Mouse (Mus musculus) right cerebral cortex, postnatal 25 days (tissue): ENCODE results near the gene Rassf8.

Source experiments
- DNase-seq: peaks from one replicate; pipeline ENCODE4 v3.0.0; 2022

Gene Rassf8

DNA sequence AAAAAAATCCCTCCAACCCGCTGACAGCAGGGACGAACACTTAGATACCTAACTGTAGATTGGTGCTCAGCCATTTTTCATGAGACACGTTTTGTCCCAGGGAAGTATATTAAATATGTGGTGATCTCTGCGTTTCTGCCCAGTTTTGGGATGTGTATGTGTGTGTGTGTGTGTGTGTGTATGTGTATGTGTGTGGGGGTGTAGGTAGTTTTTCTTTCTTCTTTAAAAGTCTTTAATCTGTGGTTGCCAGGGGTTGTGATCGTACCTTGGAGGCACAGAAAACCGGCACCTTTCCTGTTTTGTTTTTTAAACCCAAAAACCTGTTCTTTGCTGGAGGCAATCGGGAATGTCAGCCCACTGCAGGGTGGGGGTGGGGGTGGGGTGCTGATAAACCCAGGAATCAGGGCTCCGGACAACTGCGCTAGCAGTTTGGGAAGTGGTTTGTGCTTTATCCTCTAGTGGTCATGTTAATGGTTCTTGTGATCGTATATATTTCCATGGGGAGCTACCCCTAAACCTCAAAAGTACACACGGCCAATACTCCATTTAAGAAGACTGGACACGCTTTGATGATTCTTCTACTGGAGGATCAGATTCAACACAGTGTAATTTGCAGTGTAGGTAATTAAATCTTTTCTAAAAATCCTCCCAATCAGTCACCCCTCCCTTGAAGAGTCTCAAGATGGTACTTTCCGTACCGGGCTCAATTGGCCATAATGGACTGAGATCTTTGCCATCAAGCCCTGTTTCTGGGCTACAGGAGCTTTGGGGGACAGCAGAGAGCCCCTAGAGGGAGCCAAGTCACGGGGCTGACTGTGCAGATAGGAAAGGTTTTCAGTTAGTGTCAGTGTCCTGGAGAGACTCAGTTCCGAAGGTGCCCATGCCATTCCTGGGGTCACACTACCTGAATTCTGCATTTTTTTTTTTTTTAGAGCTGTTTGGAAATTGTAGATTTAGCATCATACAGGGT, 1.4 kb downstream of the Rassf8 start:
- DNase-seq: no peak

DNA sequence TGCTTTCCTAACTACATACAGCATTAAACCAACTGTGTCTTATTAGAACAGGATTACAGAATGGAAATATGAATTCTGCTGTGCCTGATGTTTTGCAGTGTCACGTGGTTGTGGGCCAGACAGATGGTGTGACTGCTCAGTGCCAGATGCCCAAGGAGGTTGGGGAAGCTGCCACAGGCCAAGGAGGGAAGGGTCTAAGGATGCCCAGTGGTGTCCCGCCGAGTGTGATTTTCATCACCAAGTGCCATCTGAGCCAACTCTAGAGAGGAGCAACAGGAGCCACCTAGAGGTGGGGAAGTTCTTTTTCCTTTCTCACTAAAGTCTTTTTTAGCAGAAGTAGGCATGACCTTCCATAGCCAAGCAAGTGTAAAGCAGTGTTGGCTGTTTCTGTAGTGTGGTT, 3.8 kb downstream of the Rassf8 start:
- DNase-seq: no peak

DNA sequence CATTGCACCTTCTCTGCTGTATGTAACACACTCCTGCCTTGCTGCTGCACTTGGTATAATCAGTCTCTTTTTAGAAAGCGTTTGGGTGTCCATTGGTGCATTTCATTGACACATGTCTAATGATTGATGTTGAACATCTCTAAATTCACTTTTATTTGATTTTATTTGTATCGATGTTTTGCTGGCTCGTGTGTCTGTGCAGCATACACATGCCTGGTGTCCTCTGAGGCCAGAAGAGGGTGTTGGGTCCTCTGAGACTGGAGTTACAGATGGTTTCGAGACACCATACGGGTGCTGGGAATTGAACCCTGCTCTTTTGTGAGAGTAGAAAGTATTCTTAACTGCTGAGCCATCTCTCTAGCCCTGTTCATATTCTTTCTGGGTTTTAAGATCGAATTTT, 6.7 kb downstream of the Rassf8 start:
- DNase-seq: no peak

DNA sequence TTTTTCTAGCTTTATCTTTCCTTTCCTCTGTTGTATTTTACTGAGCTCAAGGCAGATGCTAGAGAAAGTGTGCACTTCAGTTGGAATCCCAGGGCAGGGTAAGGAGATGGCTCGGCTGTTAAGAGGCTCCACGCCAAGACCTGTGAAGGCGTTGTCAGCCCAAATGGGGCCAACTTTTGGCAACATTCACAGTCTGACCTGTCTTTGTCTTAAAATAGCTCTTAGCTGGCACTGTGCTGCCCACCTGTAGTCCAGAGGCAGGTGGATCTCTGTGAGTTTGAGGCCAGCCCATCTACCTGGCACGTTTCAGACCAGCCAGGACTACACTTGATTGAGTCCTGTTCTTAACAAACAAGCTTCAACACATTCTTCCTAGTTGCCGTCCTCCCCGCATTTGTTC, 7.9 kb downstream of the Rassf8 start:
- no peak for DNase-seq

DNA sequence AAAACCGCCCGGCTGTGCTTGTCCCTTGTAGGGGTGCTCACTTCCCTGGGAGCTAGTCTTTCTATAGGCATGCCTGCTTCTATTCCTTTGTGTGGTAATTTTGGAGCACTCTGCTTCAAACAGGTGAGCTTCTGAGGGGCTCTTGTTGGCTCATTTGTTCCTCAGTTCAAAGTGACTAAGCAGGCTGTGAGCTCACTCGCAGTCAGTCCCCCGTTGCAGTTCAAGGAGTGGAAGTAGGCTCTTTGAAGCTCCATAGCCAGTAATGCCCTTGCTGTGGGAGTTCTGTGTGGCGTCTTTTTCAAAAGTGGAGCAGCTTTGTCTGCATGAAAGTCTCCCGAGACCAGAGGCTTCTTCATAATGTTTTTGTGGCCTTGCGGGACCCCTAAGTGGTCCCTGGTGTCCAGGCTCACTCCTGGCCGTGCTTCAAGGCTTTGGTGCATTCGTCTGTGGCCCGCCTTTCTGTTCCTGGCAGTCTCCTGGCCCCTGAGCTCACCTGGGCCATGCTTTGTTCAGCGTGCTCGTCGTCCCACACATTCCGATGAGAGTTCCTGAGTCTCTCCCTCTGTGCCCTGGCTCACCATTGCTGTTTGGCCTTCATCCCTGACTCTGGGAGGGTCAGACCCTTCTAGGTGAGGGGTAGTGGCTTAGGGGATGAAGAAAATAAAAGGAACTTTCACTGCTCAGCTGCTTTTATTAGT, 9.5 kb downstream of the Rassf8 start:
- DNase-seq: no peak

DNA sequence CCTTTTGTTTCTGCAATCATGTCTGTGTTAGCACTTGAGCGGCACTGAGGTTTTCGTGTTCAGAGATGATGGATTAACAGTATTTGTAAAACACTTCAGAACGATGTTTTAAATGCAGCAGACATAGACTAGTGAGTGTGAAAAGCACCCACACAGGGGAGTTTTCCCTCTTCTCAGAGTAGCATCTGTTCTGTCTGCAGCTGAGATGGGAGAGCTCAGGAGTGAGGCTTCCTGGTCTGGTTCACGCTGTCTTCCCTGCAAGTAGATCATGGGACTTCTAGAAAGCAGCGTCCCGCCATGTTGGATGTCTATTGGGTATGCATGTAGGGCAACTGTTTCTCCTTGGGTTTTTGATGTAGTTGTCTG, 10.1 kb downstream of the Rassf8 start:
- no peak for DNase-seq

DNA sequence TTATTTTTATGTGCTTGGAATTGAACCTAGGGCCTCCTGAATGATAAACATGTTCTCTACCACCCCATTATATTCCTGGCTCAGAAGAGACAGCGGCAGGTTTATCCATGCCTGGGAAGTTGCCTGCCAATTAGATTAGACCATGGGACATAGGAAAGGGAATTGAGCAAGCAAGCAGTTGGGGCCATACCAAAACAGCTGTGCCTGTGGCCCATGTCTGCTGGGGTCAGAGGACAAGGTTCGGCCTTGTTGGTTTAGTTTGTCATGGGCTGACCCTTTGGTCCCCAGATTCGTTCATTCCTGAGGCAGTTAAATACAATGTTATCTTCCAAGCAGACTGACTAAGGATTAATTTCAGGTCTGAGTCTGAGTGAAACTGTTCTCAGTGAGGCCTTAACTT, 10.8 kb downstream of the Rassf8 start:
- no peak for DNase-seq

DNA sequence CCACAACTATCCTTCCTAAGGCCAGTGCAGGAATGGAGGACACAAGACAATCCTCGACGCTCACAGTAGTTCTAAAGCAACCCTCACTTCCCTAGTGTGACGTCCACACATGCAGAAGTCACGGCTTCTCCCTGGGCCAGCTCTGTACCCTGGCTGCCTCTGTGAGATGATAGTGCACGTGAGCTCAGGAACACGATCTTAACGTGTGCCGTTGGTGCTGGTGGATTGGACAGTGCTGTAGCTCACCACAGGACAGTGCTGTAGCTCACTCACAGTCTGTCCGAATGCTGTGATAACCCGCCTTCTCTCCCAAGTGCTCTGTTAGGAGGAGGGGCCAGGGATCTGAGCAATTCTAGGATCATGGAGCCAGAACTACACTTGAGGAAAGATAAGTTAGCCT, 12.1 kb downstream of the Rassf8 start:
- no peak for DNase-seq

DNA sequence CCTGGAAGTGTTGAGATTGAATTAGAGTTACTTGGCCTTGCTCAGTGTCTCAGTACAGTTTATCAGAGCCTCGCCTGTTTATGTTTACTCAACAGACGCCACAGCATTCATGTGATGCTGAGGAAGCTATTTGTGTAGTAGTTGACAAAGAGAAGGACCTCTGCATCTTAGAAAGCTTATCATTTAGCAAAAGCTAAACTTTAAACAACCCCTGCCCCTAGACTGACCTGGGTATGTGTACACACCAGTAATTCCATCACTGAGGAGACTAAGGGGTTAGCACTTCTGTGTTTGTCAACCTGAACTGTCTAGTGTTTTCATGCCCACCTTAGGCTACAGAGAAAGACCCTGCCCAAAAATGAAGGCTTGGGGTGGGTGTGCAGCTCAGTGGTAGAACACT, 12.9 kb downstream of the Rassf8 start:
- no peak for DNase-seq

DNA sequence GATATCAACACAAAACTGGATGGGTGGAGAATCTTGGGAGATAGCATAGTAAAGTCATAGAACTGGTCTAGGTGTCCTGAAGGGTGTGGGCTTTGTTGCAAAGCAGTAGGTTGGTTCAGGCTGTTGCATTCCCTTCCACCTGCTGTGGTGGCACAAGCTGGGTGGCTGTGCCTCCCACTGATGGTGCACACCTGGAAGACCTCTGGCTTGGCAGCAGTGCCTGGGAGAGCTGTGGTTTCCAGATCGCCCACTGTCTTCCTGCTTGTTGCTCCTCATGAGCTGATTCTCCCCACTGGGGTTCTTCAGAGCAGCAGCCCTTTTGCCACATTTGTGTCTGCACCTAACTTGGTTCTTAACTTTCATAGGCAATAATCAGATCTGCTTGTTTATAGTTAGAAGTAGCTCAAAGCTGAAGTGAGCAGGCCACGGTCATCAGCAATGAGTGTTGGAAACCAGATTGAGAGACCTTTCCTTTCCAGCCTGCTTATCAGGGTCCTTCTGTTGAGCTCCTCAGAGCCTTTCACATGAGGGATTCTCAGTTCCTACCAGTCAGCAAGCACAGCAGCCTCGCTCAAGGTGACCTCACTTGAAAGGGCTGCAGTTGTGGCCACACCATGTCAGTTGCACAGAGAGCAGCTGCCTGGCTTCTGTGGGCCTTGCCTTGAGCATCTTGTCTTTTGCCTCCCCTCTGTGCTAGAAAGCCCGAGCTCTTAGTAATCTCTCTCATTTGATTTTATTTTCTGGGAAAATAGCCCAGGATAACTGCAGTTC, 13.9 kb downstream of the Rassf8 start:
- no peak for DNase-seq

DNA sequence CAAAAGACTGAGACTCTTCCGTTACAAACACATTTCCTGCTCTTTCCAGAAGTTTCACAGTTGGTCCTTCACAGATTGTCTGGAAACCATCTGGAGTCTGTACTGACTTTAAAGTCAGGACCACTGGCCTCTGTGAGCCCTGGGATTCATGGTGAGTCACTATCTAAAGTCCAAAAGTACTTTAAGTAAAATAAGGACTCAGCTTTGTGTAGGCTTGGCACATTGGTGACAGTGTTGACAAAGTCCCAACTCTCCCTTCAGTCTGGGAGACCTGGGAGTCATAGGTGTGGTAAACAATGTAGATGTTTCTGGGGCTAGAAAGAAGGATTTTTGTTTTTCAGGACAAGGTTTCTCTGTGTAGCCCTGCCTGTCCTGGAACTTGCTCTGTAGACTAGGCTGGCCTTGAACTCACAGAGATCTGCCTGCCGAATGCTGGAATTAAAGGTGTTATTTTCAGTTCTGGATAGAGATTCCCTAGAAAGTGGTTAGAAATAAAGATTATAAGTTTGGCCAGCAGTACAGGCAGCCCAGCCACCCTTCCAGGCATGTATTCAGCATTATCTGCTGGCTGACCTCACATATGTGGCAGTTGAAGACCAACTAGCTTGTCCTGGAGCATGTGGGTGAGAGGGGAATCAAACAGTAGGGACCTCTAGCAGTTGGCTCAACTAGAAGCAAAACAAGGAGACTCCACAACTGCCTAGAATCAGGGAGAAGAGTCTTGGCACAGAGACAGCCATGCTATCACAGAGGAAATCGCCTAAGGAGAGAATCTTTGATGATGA, 14.8 kb downstream of the Rassf8 start:
- no peak for DNase-seq

DNA sequence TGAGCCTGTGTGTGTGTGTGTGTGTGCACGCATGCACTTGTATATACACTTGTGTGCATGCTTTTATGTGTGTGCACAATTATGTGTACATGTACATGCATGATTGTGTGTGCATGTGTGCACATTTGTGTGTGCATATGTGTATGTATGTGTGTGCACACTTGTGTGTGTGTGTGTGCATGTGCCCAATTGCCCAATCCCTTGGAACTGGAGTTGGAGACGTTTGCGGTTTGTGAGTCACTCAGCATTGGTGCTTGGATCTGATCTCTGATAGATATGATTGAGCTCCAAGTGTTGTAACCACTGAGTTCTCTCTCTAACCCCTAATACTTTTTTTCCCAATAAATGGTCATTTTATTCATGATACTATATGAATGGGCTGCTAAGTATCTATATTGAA, 15.5 kb downstream of the Rassf8 start:
- no peak for DNase-seq

DNA sequence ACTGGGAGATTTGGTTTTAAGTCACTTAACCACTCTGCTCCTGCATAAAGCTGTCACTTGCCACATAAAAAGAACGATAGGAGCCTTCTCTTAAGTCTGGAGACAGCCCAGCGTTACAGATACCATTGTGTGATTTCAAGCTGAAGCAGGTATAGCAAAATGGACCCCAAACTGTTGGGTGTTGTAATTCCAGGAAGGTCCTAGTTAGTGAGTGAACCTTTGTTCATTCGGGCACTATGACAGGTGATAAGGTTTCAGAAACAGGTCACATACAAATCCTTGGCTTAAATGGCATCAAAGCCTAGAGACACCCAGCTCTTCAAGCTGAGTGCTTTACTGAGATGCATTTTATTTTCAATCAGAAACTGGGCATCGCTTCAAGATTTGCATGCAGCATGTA, 16.5 kb downstream of the Rassf8 start:
- DNase-seq: no peak

DNA sequence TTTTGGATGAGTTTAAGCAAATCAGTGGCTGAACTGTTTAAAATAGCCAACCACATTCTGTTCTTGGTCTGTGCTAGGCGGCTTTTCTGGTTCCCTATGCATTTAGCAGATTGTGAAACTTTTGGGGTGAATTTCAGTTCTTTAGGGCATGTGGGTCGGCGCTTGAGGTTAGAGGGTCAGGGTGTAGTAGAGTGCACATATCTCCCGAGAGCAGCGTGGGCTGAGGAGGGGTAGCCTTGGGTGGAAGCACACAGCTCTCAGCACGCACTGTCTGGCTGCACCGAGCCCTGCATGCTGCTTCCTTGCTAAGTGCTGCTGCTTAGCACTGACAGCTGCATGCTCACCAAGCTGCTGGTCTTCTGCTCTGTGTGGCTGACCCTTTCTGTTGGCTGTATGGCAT, 18.5 kb downstream of the Rassf8 start:
- DNase-seq: no peak

DNA sequence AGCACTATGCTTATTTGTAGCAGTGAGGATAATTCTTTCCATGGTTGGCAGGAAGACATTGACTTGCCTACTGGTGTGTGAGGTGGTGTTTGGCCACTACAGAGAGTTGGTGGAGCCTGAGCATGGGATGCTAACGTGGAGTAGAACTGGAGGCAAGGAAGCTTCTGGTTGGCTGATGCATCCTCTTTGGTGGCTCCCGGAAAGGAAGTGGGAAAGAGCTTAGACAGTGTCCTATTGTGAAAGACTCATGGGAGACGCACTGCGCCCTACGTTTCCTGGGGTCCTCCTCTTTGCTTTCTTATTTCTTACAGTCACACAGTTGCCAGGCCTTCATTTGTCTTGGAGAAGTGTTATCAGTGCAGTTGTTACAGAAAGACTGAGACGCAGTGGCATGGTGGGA, 20.4 kb downstream of the Rassf8 start:
- DNase-seq: no peak

DNA sequence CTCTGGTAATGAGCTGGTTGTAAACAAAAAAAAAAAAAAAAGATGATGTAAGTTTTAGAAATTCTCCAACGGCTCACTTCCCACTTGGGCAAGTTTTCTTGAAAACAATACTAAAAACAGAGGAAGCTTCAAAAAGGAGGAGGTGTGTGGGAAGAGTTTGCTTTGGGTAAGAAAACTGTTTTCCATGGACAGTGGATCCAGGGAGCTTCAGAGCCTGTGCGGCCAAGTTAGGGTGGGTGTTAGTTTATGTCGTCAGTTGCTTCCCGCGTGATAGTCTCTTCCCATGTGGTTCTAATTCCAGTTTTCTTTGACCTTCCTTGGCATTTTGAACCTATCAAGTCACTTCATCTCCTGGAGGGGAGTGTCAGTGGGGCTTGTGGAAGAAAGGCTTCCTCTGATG, 21.1 kb downstream of the Rassf8 start:
- DNase-seq: no peak

DNA sequence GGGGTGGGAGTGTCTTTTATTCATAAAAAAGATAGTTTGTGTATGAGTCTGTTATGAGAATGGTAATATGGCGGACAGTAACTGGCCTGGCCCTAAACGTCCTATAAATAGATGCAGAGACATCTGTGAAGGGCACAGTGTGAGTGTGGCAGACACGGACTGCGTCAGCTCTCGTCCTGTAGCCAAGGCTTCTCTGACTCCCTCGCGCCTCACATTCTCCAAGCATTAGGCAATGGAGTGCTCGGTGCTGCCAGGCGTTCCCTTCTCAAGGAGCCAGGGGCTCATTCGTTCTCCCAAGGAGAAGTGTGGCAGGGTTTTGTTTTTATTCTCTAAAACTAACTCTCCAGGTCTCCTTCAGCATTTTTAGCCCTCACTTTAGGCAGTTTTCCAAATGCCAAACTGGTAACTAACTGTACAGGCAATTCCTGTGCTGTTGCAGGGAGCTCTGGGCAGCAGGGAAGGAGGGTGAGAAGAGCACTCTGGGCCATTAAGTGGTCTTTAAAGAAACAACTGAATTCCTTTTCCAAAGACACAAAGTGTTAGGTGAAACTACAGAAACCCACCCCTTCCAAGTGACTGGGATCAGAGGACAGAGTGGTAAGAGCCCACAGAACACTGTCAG, 22.2 kb downstream of the Rassf8 start:
- no peak for DNase-seq

DNA sequence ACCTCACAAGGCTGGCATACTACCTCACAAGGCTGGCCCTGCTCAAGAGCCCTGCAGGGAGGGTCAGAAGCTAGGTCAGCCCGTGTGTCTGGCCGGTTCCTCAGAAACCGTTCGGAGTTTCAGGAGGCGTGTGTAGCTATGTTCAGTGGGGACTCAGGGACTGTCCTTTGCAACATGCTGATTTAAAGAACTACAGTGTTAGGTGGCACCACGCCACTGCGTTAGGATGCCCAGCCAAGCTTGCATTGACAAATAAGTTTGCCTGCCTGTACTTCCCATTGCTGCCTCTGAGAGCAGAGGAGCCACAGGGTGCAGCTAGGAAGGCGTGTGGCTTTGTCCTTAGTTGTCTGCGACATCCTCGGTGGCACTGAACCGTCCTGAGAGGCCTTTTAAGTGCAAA, 23.3 kb downstream of the Rassf8 start:
- no peak for DNase-seq

DNA sequence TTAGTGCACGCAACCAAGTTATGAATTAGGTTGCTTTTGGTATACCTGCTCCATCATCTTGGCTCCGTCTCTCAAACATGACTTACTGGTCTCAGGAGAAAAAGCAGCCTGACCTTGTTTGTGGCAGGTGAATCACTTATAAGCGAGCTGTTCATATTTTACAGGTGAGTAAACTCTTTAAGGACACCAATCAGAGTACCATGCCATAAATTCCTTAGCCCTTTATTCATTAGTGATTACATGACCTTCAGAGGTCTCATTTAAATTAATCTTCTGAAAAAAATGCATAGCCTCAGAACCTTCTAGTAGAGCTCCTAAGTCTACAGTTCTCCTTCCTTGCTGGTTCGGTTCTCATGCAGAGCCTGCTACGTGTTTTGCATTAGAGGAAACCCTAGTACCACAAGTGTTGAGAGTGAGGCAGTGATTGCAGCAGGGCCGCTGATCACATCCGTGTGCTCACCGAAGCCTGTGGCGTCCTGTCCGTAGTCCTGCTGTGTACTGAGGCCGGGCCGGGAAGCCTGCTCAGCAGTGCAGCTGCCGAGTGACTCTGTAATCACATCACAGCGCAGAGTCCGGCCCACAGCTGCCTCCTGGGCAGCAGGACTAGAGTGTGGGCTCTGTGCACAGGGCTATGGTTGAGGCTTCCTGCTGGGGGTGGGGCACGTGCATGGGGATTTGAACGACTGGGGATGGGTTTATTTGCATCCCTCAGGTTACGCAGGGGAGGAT, 23.9 kb downstream of the Rassf8 start:
- no peak for DNase-seq

DNA sequence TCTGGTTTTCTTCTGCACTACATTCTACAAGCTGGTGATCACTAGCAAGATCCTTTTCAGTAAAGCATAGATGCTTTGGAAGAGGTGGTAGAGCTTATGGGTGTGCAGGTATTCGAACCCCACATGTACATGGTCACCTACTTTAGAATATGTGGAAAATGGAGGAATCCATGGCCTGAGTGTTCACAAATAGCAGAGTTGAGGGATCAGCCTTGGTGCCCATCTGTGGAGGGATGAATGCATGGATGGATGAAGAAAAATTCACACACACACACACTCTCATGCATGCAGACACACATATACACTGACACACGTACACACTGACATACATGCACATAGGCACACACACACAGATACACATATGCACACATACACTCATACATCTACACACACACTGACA, 27.9 kb downstream of the Rassf8 start:
- DNase-seq: no peak

DNA sequence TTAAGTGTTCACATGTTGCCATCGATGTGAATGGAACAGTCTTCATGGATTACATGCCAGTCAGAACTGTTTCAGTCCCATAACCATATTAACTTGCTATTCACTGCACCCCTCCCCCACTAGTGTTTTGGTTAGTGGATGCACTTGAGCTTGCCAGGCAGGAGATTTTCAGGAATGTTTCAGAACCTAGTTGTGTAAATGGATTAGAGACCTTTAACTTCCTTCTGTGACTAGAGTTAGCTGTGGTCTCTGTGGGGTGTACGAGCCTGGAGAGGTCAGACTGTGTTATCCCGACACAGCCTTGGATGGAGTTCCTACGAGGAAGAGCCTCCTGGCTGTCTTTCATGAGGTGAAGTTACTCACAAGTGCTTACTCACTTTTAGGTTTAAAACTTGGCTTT, 29.7 kb downstream of the Rassf8 start:
- no peak for DNase-seq

DNA sequence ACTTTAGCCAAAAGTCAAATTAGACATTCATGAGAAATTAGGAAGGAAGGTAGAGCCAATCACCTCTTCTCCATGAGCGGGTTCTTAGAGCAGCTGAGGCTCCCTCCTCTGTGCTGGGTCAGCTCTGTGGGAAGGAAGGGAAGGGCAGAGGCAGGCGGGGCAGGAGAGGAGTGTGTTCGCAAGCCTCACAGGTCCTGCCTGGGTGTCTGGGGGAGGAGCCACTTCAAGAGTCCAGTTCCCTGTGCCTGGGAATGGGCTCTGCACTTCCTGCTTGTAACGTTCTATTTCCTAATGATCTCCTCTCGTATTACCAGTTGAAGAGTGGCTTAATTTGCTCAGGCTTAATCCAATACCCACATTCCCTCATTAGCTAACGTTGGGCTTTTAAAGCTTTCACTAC, 32.8 kb downstream of the Rassf8 start:
- no peak for DNase-seq
